Mouse (Mus musculus) layer of hippocampus, adult 11-12 months (tissue): ENCODE results near the gene Zbtb16.

Source experiments
- DNase-seq: peaks from one replicate; pipeline ENCODE4 v3.0.0; 2022; ENCODE audit warnings: low spot score

Gene Zbtb16

DNA sequence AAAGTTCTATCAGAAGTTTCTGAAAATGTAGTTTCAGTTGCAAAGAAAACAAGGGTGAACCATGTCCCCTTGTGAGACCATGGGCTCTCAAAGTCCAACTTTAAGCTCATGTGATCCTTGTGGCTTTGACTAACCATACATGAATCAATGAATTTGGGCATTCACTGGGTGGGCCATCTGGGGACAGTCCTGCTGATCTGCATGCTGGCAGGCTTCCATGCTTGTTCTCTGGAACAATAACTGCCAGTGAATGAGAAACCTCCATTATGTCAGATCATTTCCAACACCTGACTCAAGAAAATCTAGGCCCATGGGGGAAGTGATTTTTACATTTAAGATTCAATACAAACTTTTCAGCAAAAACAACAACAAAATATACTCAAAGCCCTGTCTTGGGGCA, 70.1 kb downstream of the Zbtb16 start:
- peak; percentile 73 for DNase-seq

- no peak for DNase-seq
Measured at GRCm38 (mm10) chr9:48764311-48764710, 71.7 kb downstream of the Zbtb16 start.

DNA sequence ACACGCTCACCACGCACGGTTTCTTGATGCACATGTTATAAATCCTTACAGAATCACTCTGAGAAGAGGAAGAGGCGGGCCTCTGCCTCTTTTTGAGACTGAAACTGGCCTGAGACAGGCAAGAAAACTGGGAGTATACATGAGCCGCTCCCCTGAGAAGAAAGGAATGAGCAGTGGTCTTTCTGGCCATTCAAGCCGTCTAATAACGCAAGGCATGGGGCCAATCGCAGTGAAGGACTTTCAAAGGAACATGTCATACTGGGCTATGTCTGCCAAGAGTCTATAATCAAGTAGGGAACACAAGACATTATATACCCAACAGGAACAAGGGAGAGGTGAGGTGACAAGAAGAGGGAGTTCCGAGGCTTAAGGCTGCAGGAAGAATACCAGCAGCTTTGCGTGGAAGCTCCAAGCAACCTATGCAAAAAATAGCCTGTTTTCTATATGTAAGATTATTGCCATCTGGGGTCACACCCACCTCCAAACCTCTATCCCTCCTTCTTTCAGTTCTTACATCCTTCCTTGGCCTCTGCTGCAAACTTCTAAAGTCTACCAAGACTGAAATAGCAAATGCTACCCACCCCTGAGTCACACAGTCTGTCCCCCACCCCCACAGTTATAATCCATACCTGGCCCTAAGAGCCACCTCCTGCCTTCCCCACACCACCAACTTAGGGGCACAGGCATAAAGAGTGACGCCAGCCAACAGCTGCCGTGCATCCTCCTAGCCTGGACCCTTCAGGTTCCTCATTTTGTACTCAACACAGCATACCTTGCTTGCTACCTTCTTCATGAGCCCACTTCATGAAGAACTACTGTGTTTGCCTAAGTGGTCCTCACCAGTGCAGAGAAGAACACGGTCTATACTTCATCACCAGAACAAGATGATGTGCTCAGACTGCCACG, 74.0 kb downstream of the Zbtb16 start:
- no peak for DNase-seq

DNA sequence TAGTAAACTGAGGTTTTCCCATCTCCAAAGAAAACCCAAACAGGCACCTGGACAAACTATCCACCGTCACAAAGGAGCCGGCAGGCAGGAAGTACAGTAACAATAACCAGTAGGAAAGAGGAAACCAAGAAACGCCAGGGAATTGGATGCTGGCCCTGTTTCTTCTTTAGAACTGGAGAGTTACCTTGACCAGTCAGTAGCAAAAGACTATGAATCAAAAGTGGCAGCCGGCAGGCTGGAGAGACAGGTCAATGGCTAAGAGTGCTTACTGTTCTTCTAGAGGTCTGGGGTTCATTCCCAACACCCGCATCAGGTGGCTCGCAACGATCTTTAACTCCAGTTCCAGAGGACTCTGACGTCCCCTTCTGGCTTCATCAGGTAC, 74.9 kb downstream of the Zbtb16 start:
- no peak for DNase-seq

DNA sequence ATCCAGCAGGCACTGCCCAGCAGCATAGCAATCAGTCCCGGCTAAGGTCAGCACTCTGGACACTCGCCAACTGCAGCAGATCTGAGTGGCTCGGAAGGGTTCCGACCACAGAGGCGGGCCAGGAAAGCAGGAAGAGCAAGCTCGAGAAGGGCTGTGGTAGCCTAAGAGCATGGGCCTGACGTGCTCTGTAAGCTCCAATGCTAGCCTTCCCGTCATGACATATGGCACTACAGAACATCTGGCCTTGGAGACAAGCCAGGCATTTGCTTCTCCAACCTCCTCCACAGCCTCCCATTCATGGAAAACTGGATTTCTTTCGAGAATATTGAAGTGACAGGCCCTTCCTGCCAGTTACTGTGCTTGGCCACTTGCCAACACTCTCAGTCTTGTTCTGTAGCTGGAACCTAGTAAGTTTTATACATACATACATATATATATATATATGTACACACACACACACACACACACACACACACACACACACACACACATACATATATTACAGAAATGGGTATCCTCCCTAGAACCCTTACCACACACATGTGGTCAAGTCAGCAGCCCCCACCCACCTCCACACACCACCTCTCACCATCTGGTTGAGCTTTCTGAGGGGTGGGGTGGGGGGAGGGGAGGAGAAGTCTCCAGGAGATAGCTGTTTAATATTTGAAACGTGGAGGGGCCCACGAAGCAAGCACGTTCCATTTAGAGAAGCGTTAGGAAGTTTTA, 75.4 kb downstream of the Zbtb16 start:
- peak; percentile 83 for DNase-seq

- no peak for DNase-seq
Measured at GRCm38 (mm10) chr9:48759098-48759497, 76.9 kb downstream of the Zbtb16 start.

GRCm38 (mm10) chr9:48757650-48758580, 78.1 kb downstream of the Zbtb16 start:
- no peak for DNase-seq

GRCm38 (mm10) chr9:48756261-48756812, 79.7 kb downstream of the Zbtb16 start:
- DNase-seq, result no peak

GRCm38 (mm10) chr9:48755438-48756070, 80.5 kb downstream of the Zbtb16 start:
- no peak for DNase-seq

DNA sequence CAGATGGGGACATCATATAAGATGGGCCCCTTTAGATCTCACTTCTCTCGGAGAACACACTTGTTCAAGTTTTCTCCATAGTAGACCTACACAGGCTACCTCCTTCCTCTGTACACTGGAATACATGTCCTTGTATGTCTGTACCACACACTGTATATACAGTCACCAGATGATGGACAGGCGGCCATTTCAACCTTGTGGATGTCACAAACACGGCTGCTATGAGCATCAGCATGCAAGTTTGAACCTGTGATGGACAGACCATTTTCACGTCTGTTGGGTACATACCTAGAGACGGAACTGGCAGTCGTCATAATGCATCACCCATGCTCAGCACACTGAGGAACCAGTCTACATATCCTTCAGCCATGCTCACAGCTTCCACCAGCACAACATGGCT, 81.6 kb downstream of the Zbtb16 start:
- DNase-seq, result no peak

DNA sequence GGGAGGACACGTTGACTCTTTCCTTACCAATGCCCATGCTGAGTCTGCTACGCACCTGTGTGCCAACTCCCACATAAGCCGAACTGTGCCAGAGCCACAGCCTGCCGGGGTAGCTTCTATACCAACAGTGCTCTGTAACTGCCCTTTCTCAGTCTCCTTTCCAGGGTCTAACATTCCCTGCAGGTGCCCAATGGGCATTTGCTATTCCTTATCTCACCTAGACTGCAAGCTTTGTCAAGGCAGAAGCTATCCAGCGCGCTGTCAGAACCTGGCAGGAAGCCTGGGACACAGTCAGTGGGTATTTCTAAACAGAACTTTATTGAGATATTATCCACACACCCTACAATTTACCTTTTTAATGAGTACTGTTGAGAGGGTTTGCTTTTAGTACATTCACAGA, 82.1 kb downstream of the Zbtb16 start:
- DNase-seq, result no peak

- no peak for DNase-seq
Measured at GRCm38 (mm10) chr9:48751900-48752299, 84.1 kb downstream of the Zbtb16 start.

DNA sequence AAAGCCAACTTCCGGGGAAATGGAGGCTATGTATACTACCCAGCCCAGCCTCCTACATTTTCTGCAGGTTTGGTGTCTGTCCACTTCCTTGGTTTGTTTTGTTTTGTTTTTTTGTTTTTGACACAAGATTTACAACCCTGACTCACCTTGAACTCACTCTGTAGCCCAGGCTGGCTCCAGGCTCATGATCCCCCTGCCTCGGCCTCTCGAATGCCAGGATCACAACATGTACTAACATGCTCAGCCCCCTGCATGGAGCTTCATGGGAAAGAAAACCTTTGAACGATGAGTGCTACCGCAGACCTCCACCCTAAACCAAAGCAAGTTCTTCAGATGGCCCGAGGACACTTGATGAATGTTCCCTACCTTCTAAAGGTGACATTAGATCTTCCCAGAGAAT, 86.4 kb downstream of the Zbtb16 start:
- DNase-seq, result no peak

GRCm38 (mm10) chr9:48749168-48749567, 86.9 kb downstream of the Zbtb16 start:
- no peak for DNase-seq

GRCm38 (mm10) chr9:48748761-48749160, 87.3 kb downstream of the Zbtb16 start:
- DNase-seq, result no peak

DNA sequence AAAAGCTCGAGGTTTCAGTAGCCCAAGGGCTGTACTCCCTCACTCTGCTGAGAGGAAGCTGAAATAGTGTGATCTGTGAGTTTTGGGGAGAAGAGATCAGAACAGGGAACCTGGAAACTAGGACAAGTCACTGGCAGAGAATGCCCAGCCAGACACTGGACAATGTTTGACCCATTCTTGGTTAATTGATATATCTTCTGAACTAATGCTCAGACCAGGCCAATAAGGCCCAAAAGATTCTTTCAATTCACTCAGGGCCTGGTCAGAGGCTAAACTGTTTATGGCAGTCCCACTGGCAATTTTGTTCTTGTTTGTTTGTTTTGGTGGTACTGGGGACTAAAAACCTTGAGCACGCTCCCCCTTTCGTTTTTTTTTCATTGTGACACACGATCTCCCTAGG, 87.8 kb downstream of the Zbtb16 start:
- no peak for DNase-seq

- DNase-seq, result no peak
Measured at GRCm38 (mm10) chr9:48746506-48746905, 89.5 kb downstream of the Zbtb16 start.

GRCm38 (mm10) chr9:48745347-48746119, 90.5 kb downstream of the Zbtb16 start:
- no peak for DNase-seq

- DNase-seq, result peak; percentile 66
Measured at GRCm38 (mm10) chr9:48744916-48745315, 91.1 kb downstream of the Zbtb16 start.

GRCm38 (mm10) chr9:48744451-48744850, 91.6 kb downstream of the Zbtb16 start:
- DNase-seq, result no peak
